Mouse (Mus musculus) layer of hippocampus, adult 11-12 months (tissue): ENCODE results near the gene Rnf220.
A peak's percentile ranks its signal among the peaks of the same experiment; 100 is the strongest.

ENCODE experiments used
- DNase-seq: peaks from one replicate; pipeline ENCODE4 v3.0.0; 2022; ENCODE audit warnings: low spot score

Rnf220 gene

DNA sequence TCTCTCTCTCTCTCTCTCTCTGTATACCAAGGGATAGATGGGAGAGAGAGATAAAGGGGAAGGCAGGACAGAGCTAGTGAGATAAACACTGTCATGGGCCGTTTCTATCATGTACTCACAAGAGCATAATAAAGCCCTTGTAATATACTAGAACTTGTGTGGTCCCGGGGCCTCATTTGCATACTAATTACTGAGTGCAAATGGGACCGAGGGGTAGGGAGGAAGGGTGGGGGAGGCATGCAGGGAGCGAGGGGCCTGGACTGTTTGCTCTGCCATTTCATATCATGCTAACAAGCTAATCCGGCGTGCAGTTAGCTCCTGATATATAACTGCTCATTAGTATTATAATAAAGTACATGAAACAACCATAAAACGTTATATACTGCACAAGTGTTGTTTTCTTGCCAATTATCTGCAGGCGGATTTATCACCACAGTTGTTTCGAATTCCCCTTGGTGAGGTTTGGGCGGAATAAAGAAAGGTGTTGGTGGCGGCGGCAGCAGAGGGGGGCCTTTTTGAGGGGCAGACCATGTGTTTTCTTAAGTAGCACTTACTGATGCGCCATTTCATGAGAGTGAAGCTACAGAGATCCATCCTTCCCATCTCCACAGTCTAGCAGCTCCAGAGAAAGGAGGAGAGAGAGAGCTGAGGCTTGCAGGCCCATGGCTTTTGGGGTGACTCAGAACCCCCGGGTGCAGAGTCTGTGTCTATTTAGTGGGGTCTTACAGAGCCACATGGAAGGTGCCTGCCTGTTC is 116.9 kb downstream of the Rnf220 start:
- DNase-seq, result no peak

GRCm38 (mm10) chr4:117374078-117374540 is 122.7 kb downstream of the Rnf220 start:
- no peak for DNase-seq

DNA sequence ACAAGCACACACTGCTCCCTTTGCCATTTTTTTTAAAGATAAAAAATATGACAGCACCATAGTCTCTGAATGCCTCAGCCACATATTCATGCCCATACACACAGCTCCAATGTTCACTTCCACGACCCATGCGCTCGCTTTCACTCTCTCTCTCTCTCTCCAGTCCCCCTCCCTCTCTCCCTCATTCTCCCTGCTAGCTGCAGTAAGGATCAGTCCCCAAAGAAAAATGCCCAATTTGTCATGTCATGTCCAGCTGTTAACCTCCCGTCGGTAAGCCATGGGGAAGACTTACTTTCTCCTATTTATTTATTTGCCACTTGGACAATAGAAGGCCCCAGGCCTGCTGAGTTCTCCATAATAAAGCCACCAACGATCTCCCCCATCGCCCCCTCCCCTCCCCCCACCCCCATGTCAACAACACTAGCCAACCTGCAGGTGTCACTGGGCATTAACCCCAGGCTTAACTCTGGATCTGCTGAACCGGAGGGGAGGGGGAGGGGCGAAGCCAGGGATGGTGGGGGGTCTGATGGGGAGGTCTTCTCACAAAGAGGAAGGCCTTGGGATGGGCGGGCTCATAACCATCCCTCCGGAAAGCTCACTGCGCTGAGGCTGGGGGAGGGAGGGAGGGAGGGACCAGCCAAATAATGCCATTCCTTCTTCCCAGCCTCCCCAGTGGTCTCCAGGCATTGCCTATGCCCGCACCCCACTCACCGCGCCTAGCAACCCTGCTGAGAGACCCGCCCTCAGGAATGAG is 123.4 kb downstream of the Rnf220 start:
- no peak for DNase-seq

- DNase-seq, result no peak
These were observed 125.0 kb downstream of the Rnf220 start for GRCm38 (mm10) chr4:117371896-117372295.

DNA sequence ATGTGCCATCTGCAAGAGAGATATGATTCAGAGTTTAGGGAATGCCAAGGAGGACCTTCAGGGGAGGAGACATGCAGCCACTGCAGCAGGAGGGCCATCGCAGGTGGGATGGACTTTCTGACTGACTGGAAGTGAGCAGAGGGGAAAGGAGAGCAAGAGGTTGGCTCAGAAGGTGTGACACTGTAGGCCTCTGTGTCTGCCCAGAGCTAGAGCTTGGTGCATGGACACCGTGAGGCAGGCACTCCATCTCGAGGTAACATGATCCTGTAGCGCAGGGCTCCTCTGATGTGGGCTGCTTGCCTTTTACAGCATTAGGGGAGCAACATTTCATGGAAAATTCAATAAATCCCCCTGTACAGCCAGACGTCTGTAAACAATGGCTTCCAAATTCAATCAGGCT is 126.5 kb downstream of the Rnf220 start:
- DNase-seq, result no peak

- no peak for DNase-seq
These were observed 127.3 kb downstream of the Rnf220 start for GRCm38 (mm10) chr4:117369571-117369970.

DNA sequence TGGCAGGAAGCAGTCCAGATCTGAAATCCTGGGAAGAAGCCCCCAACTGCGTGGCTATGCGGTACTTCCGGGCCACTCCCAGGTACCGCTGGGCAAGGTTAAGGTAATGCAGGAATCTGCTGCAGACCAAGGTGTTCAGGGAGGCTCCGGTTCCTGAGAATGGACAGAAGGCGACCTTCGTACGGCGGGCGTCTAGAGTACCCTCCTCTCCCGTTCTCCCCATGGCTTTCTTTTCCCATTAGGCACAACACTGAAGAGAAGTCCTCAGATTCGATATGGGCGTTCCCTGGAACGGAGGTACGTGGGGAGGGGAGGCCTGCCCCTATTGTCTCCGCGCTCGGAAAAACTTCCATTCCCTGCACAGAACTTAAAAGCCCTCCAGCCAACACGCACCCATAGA is 129.5 kb downstream of the Rnf220 start:
- no peak for DNase-seq

DNA sequence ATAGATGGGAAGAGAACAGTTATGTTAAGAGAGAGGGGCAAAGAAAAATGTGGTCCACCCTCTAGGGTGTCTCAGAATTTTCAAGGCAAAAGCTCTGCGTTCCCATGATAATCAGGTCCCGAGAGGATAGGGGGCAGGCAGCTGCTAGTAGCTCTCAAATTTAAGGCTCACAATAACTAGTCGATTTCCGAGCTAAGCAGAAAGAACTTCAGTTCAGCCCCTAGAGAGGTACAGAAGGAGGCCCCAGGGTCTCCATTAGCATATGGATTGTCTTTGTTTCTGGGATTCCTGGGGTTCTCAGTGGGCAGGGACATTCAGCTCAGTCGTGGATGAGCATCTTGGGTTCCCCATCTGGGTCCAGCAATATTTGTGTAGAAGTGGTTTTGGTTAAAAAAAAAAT is 134.8 kb downstream of the Rnf220 start:
- no peak for DNase-seq

DNA sequence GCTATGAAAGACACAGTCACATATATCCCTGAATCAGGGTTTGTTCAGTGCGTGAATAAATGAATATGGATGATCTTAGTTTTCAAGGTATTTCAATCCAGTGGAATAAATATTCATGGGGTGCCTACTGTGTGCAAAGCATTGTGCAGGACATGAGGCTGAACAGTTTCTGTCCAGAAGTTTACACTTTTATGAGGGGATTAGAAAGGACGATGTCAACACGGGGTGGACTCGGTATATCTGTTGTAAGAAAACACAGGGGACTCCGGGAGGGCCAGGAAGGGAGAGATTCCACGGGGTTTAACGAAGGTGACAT is 135.3 kb downstream of the Rnf220 start:
- DNase-seq, result no peak

GRCm38 (mm10) chr4:117360713-117361557 is 135.9 kb downstream of the Rnf220 start:
- DNase-seq, result no peak

- no peak for DNase-seq
These were observed 137.0 kb downstream of the Rnf220 start for GRCm38 (mm10) chr4:117359803-117360382.

DNA sequence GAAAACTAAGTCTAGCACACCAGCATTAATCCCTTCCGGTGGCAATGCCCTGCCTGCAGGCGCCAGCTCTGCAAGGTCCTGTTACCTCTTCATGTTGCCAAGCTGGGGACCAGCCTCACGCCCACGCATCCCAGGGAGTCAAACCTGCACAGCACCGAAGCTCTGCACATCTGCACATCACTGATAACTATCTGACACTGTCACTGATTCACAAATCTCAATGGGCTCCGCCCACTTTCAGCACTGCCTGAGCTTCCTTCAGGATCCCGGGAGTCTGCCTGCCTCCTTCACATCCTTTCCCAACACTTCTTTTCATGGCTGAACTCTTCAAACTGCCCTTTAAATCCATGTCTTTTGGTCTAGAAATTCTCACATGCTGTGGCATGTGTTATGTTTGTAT is 138.9 kb downstream of the Rnf220 start:
- no peak for DNase-seq

DNA sequence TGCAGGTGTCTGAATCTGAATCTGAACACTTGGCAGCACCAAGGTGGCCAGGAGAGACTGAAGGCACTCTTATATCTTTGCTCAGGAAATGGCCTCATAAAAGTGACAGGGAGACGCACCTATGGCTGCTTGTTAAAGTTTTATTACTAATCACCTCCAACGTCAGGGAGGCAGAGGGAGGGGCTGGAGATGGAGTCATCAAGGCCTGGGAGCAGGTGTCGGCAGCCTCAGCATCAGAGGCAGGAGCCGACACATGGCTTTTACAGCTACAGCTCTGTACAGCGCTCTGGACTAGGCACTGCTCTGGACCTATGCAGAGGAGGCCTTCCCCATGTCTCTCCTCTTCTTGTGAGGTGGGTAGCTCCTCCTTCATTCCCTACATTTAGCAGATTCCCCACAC is 139.7 kb downstream of the Rnf220 start:
- DNase-seq, result no peak

DNA sequence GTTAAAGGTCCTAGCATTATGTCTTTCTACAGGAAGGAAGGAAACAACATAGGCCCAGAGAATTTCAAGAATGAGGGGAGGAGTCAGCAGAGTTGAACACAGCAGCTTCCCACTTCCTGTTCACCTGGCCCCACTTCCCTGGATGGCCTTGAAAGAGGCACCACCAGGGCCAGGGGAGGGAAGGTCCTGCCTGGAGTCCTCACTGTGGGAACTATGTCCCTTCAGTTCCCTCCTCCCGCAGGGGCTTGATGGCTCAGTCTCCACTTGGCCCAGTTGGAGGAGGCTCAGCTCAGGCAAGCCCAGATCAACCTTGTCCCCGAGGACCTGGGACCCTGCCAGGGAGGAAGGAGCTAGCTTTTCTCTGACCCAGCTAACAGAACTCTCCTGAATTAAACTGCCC is 140.6 kb downstream of the Rnf220 start:
- no peak for DNase-seq

- DNase-seq, result no peak
These were observed 142.2 kb downstream of the Rnf220 start for GRCm38 (mm10) chr4:117354651-117355050.

- DNase-seq, result no peak
These were observed 143.9 kb downstream of the Rnf220 start for GRCm38 (mm10) chr4:117352957-117353356.

DNA sequence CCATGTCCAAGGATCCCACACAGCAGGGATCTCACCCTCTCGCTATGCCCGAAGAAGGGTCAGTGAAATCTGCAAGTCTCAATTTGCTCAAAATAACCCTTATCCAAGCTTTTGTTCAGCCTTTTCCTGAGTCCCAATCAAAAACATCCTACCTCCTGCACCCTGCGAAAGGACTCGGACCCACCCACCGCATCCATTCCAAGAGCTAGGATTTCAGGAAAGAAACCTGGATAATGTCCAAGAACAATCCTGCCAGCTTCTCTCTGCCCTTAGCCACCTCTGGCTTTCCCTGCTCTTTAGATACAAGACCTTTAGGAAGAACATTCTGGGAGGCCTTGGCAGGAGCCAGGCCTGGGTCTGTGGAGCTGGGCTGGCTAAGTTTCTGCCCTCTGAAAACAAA is 144.8 kb downstream of the Rnf220 start:
- DNase-seq, result no peak

DNA sequence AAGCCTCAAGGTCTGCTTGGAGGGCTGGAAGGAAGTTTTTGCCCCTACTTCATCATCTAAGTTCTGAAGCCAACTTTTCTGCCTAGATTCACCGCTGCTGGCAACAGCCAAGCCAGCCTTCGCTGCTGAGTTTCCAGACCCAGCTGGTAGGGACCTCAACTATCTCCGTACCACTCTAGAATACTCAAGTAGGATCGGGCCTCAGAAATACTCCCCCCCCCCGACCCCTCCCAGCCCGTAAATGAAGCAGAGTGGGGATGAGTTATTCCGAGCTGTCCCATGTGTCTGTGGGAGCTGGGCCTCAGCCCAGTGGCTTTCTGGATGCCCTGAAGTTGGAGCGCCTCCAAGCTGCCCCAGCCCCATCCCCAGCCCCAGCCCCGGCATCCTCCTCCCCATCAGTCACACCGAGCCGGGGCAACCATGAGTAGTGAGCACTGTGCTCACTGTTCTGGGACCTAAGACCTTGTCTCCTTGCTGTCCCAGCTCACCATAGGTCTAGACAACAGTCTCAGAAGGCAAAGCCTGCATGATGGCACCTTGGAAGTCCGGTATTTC is 146.6 kb downstream of the Rnf220 start:
- no peak for DNase-seq

DNA sequence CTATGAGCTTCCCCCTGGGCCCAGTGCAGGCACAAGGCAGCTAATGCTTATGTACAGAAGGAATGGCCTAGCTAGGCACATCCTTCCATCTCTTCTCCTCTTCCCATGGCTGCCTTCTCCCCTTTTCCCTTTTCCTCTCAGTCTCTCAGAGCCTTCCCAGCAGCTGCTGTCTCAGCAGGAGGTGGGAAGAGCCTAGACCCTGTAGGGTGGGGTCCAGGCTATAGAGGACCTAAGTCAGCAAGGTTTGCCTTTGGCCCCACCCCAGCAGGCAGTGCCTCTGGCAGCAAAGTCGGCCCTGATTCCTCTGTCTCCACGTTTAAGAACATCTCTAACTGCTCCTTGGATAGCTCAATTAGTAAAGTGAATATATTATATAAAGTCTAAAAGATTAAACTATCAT is 147.5 kb downstream of the Rnf220 start:
- no peak for DNase-seq

DNA sequence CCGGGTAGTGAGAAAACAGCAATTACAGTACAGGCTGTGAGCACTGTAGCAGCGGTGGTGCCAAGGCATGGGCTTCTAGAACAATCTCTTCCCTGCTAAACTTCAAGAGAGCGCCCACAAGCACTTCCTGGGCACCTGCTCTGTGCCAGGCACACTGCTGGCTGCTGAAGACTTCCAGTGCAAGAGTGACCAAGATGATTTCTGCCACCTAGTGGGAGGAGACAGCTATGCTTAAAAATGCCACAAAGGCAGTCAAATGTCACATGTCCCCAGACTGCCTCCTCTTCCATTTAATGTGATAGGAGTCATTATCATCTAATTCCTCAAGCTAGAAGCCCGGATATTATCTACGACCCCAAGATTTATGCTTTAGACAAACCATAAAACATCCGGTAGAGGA is 150.8 kb downstream of the Rnf220 start:
- peak; percentile 35 for DNase-seq

DNA sequence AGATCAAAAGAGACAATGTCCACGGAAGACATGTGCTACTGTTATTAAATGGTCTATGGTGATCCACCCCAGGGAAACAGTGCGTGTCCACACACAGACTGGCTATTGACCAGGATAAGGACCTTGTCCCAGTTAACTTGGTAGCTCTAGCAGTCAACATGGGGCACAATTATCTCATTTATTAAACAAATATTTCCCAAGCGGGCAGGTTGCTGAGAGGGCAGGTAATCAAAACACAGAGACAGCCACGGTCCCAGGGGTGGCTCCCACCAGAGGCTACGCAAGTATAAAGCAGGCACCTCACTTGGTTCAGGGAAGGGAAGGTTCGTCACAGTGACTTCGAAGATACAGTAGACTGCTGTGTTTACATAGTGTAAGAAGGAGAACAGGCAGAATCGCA is 153.5 kb downstream of the Rnf220 start:
- no peak for DNase-seq

DNA sequence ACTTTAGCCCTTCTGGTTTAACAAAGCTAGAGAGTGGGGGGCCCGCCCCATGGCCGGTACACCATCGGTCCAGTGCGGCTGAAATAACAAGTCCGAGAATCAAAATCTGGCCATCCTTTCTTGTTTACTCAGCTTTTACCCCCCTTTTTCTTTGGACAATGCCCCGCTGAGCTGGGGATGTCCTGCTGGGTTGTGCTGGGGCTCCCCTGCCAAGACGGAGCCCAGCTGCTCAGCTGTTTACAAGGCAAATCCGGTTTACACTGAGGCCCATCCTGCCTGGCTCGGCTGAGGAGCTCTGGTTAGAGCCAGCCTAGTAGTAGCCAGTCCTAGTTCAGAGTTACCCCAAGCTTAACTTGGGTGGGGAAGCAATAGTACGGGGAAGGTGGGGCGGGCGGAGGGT is 154.1 kb downstream of the Rnf220 start:
- DNase-seq, result peak; percentile 9
